In genomic region chr1:45041328-45041727, GRCm38 (mm10) we compare ENCODE assay signal across 20 mouse cellular contexts.
DNase-seq lines count a peak whose midpoint lies in the region; ATAC-seq and TF ChIP-seq lines count a peak whose summit lies in the region.
"Had no signal": no experiment of that assay in that cellular context is flagged by ENCODE, and none has a peak within 500 bp of the region (broad histone marks: within the 10 kb centered on the region; RNA-seq: fewer than 3 reads in every experiment).

No protein-coding gene starts in this region.

- peaks cover 8% of the 10 kb centered on the region for H3K4me1 ChIP-seq in embryonic fibroblast, embryonic 13.5 days (ENCODE audit: control insufficient read depth, insufficient read depth, low read length)
- H3K4me1 ChIP-seq in kidney, embryonic 15.5 days, result no peaks in the 10 kb centered on the region
- H3K4me1 ChIP-seq: embryonic facial prominence, embryonic 10.5 days; embryonic facial prominence, embryonic 12.5 days; forebrain, embryonic 10.5 days; forebrain, embryonic 12.5 days had no signal

- peak overlapping the region; percentile 72 for H3K27ac ChIP-seq in embryonic fibroblast, embryonic 13.5 days (ENCODE audit: insufficient read depth, low read length)
- H3K27ac ChIP-seq in kidney, embryonic 15.5 days, result no peak overlapping the region
- H3K27ac ChIP-seq: embryonic facial prominence, embryonic 10.5 days; embryonic facial prominence, embryonic 12.5 days; forebrain, embryonic 10.5 days; forebrain, embryonic 12.5 days had no signal

- no peak overlapping the region for H3K4me2 ChIP-seq in kidney, embryonic 15.5 days
- H3K4me2 ChIP-seq: embryonic facial prominence, embryonic 12.5 days; forebrain, embryonic 12.5 days had no signal

- H3K79me2 ChIP-seq in C2C12 (ENCODE audit: control insufficient read depth, insufficient read depth), result no peaks in the 10 kb centered on the region

- no peak overlapping the region for H3ac ChIP-seq in C2C12 (ENCODE audit: control insufficient read depth, insufficient read length, low read depth)

- no peaks in the 10 kb centered on the region for H3K27me3 ChIP-seq in C2C12 (ENCODE audit: control insufficient read depth, insufficient read depth, insufficient read length)
- H3K27me3 ChIP-seq in kidney, embryonic 15.5 days, result no peaks in the 10 kb centered on the region
- H3K27me3 ChIP-seq: embryonic facial prominence, embryonic 12.5 days; forebrain, embryonic 12.5 days had no signal

- H3K4me3 ChIP-seq in C2C12 (ENCODE audit: insufficient read depth, poor library complexity, severe bottlenecking), result no peak overlapping the region
- no peak overlapping the region for H3K4me3 ChIP-seq in embryonic fibroblast, embryonic 13.5 days (ENCODE audit: insufficient read depth, low read length)
- H3K4me3 ChIP-seq in kidney, embryonic 15.5 days (replicated peaks), result no peak overlapping the region
- H3K4me3 ChIP-seq: embryonic facial prominence, embryonic 10.5 days; embryonic facial prominence, embryonic 12.5 days; erythroblast, embryonic 14.5 days; forebrain, embryonic 10.5 days; forebrain, embryonic 12.5 days had no signal

- WGBS in kidney, embryonic 15.5 days, result 95% methylated on average over 1 of the region's 1 CpGs

- no peak for ATAC-seq in kidney, embryonic 15.5 days (replicated peaks; ENCODE audit: low FRiP score)
- ATAC-seq: activated CD4-positive, CD25-positive, alpha-beta regulatory T cell, adult 4 months; forebrain, embryonic 14.5 days; forebrain, embryonic 16.5 days; Patski had no signal

- no peak for TF ChIP-seq CTCF in C2C12 (IDR thresholded peaks at IDR 0.05; ENCODE audit: control insufficient read depth, insufficient read depth, insufficient read length)
- no peak for TF ChIP-seq CTCF in embryonic fibroblast, embryonic 13.5 days (IDR thresholded peaks at IDR 0.05; ENCODE audit: borderline replicate concordance, insufficient read depth, low read length)

- H3K9me3 ChIP-seq in kidney, embryonic 15.5 days (replicated peaks), result no peaks in the 10 kb centered on the region
- H3K9me3 ChIP-seq: embryonic facial prominence, embryonic 10.5 days; embryonic facial prominence, embryonic 12.5 days; forebrain, embryonic 10.5 days; forebrain, embryonic 12.5 days had no signal

- no peak for DNase-seq in adrenal gland, adult 2 months
- DNase-seq in gastrocnemius, adult 8-10 months (ENCODE audit: low spot score in 2 of 2), result no peak
- DNase-seq: B cell, adult 2 months; cerebellum, adult 11-12 months; cerebellum, adult 2 months; cerebellum, adult 9-10 months; cerebellum, postnatal 10 days; cerebellum, postnatal 25 days had no signal

- no peak for TF ChIP-seq POLR2A in embryonic fibroblast, embryonic 13.5 days (IDR thresholded peaks at IDR 0.05; ENCODE audit: low read depth, low read length)

- no peaks in the 10 kb centered on the region for H3K36me3 ChIP-seq in C2C12 (ENCODE audit: control insufficient read depth, insufficient read depth)
- no peaks in the 10 kb centered on the region for H3K36me3 ChIP-seq in kidney, embryonic 15.5 days
- H3K36me3 ChIP-seq: embryonic facial prominence, embryonic 10.5 days; embryonic facial prominence, embryonic 12.5 days; forebrain, embryonic 10.5 days; forebrain, embryonic 12.5 days had no signal

- H3K9ac ChIP-seq in kidney, embryonic 15.5 days, result no peak overlapping the region
- H3K9ac ChIP-seq: embryonic facial prominence, embryonic 12.5 days; forebrain, embryonic 12.5 days had no signal

- H3K79me3 ChIP-seq in C2C12 (ENCODE audit: low read depth), result no peaks in the 10 kb centered on the region

TF ChIP-seq in C2C12, 6 proteins besides CTCF, POLR2A, EP300 and RAD21:
- TF ChIP-seq MYOD1 (IDR thresholded peaks at IDR 0.05; ENCODE audit: control insufficient read depth, insufficient read length, low read depth) (peak; percentile 54), MYOG (IDR thresholded peaks at IDR 0.05; ENCODE audit: control insufficient read depth, extremely low read depth, insufficient read length) (no peak), CEBPB (IDR thresholded peaks at IDR 0.05; ENCODE audit: low read depth) (peak; percentile 10), FOSL1 (IDR thresholded peaks at IDR 0.05; ENCODE audit: insufficient read depth, low read length, poor library complexity, severe bottlenecking) (peak; percentile 65), USF1 (IDR thresholded peaks at IDR 0.05; ENCODE audit: low read depth) (no peak)
